In the genomic region with DNA sequence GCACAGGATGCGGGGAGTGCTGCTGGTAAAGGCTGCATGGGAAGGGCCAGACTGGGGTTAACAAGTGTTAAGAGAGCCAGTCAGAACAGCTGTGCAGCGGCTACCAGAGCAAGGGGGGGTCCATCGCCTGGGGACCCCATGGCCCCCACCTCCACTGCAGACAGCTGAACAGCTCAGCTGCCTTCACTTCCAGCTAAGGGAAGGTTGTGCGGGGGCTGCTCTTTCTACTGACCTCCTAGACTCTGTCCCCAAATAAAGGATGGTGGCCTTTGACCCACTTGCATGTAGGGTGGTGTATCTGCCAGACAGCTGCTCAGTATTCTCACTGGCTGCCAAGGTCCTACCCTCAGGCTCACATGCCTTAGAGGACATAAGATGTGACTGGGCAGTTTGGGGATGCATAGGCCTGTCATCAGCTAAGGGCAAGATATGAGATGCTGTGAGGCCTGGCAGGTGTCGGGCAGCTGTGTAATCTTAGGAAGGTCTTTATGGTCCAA, we compare ENCODE assay signal across 1 mouse cellular context.
A peak's percentile ranks its signal among the peaks of the same experiment; 100 is the strongest.
TF ChIP-seq lines count a peak whose summit lies in the region.

No protein-coding gene starts in this region.

TF ChIP-seq in myocyte, 11 proteins besides CTCF, POLR2A, EP300 and RAD21:
- TF ChIP-seq SRF (IDR thresholded peaks at IDR 0.05; ENCODE audit: control insufficient read depth, insufficient read length, low read depth), result peak; percentile 45
- TF ChIP-seq TCF3 (IDR thresholded peaks at IDR 0.05; ENCODE audit: insufficient read length, low read depth), result peak; percentile 76
- peak; percentile 76 to 94 (median 79) for TF ChIP-seq MYOD1 (IDR thresholded peaks at IDR 0.05; ENCODE audit: control insufficient read depth in 1 of 3, insufficient read length in 2 of 3, low read depth in 2 of 3)
- peak; percentile 85 to 92 (median 88) for TF ChIP-seq MYOG (IDR thresholded peaks at IDR 0.05; ENCODE audit: control insufficient read depth in 1 of 3, insufficient read depth in 1 of 3, insufficient read length in 2 of 3, low read depth in 2 of 3)
- no peak for TF ChIP-seq E2F4 (IDR thresholded peaks at IDR 0.05; ENCODE audit: insufficient read depth)
- TF ChIP-seq POLR2AphosphoS2 (IDR thresholded peaks at IDR 0.05; ENCODE audit: insufficient read length, low read depth), result peak; percentile 14
